Mouse (Mus musculus): ENCODE data around the gene Ttll7.

- TF ChIP-seq CTCF (IDR thresholded peaks at IDR 0.05; ENCODE audit: low read depth) (no peak), EP300 (IDR thresholded peaks at IDR 0.05; ENCODE audit: low read depth) (no peak)
Observed at GRCm38 (mm10) chr3:146851966-146852891, at the start of gene Ttll7.

All from liver, embryonic 14.5 days (tissue).